Mouse (Mus musculus) cerebellum, postnatal 4 days (tissue): ENCODE results near the gene Gse1.
A peak's percentile ranks its signal among the peaks of the same experiment; 100 is the strongest.

ENCODE experiments used
- DNase-seq, 2 experiments: peaks; one replicate each; pipeline ENCODE4 v3.0.0; 2022; ENCODE audit warnings: low spot score in 2 of 2, mixed read lengths in 1 of 2

Gse1 gene

GRCm38 (mm10) chr8:120401216-120401615 lies 173.0 kb downstream of the Gse1 start:
- no peak for DNase-seq

- no peak for DNase-seq
These were observed 173.5 kb downstream of the Gse1 start for GRCm38 (mm10) chr8:120401712-120402111.

- DNase-seq: no peak
These were observed 175.5 kb downstream of the Gse1 start for GRCm38 (mm10) chr8:120403606-120404269.

- DNase-seq: no peak
These were observed 176.4 kb downstream of the Gse1 start for GRCm38 (mm10) chr8:120404609-120405036.

GRCm38 (mm10) chr8:120406008-120406632 lies 177.9 kb downstream of the Gse1 start:
- no peak for DNase-seq

- DNase-seq: peak in 1 of 2 experiments; percentile 79
These were observed 179.5 kb downstream of the Gse1 start for GRCm38 (mm10) chr8:120407701-120408240.

GRCm38 (mm10) chr8:120408241-120409215 lies 180.3 kb downstream of the Gse1 start:
- no peak for DNase-seq

- no peak for DNase-seq
These were observed 181.2 kb downstream of the Gse1 start for GRCm38 (mm10) chr8:120409371-120410013.

- no peak for DNase-seq
These were observed 182.8 kb downstream of the Gse1 start for GRCm38 (mm10) chr8:120411059-120411458.

GRCm38 (mm10) chr8:120411862-120412261 lies 183.6 kb downstream of the Gse1 start:
- DNase-seq: no peak

GRCm38 (mm10) chr8:120412357-120412756 lies 184.1 kb downstream of the Gse1 start:
- no peak for DNase-seq

- DNase-seq: no peak
These were observed 184.8 kb downstream of the Gse1 start for GRCm38 (mm10) chr8:120412911-120413625.

- DNase-seq: no peak
These were observed 185.4 kb downstream of the Gse1 start for GRCm38 (mm10) chr8:120413626-120413988.

GRCm38 (mm10) chr8:120414216-120414615 lies 186.0 kb downstream of the Gse1 start:
- DNase-seq: no peak

GRCm38 (mm10) chr8:120415474-120415873 lies 187.2 kb downstream of the Gse1 start:
- no peak for DNase-seq

GRCm38 (mm10) chr8:120416173-120416521 lies 187.9 kb downstream of the Gse1 start:
- no peak for DNase-seq

- peak; percentile 60 to 84 for DNase-seq
These were observed 188.5 kb downstream of the Gse1 start for GRCm38 (mm10) chr8:120416522-120417394.

GRCm38 (mm10) chr8:120418188-120418587 lies 189.9 kb downstream of the Gse1 start:
- no peak for DNase-seq

GRCm38 (mm10) chr8:120419675-120420074 lies 191.4 kb downstream of the Gse1 start:
- no peak for DNase-seq

- DNase-seq: no peak
These were observed 192.0 kb downstream of the Gse1 start for GRCm38 (mm10) chr8:120420226-120420625.
